6 mouse cellular contexts compared by ENCODE assay signal in the genomic region with DNA sequence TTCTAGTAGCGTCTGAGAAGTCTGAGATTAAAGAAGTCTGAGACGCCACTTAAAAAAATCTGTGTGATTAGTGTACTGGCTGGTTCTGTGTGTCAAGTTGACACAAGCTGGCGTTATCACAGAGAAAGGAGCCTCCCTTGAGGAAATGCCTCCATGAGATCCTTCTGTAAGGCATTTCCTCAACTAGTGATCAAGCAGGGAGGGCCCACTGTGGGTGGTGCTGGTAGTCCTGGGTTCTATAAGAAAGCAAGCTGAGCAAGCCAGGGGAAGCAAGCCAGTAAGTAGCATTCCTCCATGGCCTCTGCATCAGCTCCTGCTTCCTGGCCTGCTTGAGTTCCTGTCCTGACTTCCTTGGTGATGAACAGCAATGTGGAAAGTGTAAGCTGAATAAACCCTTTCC. TPM values are rescaled to one million over a fixed set of nuclear protein-coding genes. Genes with fewer than 3 reads are reported as not detected.
"Had no signal": no experiment of that assay in that cellular context is flagged by ENCODE, and none has a peak within 500 bp of the region (broad histone marks: within the 10 kb centered on the region; RNA-seq: fewer than 3 reads in every experiment).

No protein-coding gene starts in this region.

RNA-seq across cellular contexts. Expression of a gene that starts 20.3 kb away (rescaled TPM):
- total RNA-seq: left cerebral cortex, postnatal 4 days had no signal
- polyA plus RNA-seq: limb, embryonic 12.5 days; midbrain, embryonic 10.5 days; midbrain, embryonic 13.5 days; midbrain, embryonic 16.5 days; neural tube, embryonic 13.5 days had no signal
